Mouse (Mus musculus) testis, adult 2 months (tissue): Measurements from ENCODE around the gene Zfp69.

ENCODE experiments used
- CTCF ChIP-seq: fragments of 200-500 bp; IDR thresholded peaks from 2 replicates; pipeline ENCODE4 v1.5.1; 2012; ENCODE audit warnings: low read depth, mild to moderate bottlenecking, inconsistent platforms, low read length, moderate library complexity; ENCODE audit not compliant: control insufficient read depth, insufficient read depth, insufficient replicate concordance
- POLR2A ChIP-seq: fragments of 200-500 bp; IDR thresholded peaks from 2 replicates; pipeline ENCODE4 v1.6.1; 2012; ENCODE audit warnings: low read depth, mild to moderate bottlenecking, inconsistent platforms, low read length, moderate library complexity; ENCODE audit not compliant: control insufficient read depth

GRCm38 (mm10) chr4:120895226-120895625 lies 56.3 kb downstream of the Zfp69 start:
- TF ChIP-seq CTCF (no peak), POLR2A (no peak)
